Mouse (Mus musculus) stomach, postnatal 0 days (tissue): ENCODE data around the gene Tmem184b.

Experiments used
- CTCF ChIP-seq: IDR thresholded peaks from 2 replicates; pipeline ENCODE4 v1.5.1; 2016; ENCODE audit warnings: antibody characterized with exemption, low read depth, mild to moderate bottlenecking, moderate library complexity
- EP300 ChIP-seq: optimal IDR thresholded peaks from 2 replicates; pipeline ENCODE3; 2016; ENCODE audit warnings: antibody characterized with exemption

- TF ChIP-seq CTCF = no peak
- TF ChIP-seq EP300 = no peak
These were observed 43.4 kb downstream of the Tmem184b start for GRCm38 (mm10) chr15:79359954-79360353.
